Mouse (Mus musculus) cortical plate, adult 2 months (tissue): Measurements from ENCODE around the gene Klf9.

ENCODE experiments used
- CTCF ChIP-seq: fragments of 200-500 bp; IDR thresholded peaks from 2 replicates; pipeline ENCODE4 v1.5.1; 2011; ENCODE audit warnings: mild to moderate bottlenecking, control low read depth, low read length; ENCODE audit not compliant: insufficient read depth; ENCODE audit errors: extremely low read depth
- POLR2A ChIP-seq: fragments of 200-500 bp; IDR thresholded peaks from 2 replicates; pipeline ENCODE4 v1.6.1; 2011; ENCODE audit warnings: mild to moderate bottlenecking, low read length, control low read depth; ENCODE audit not compliant: insufficient read depth; ENCODE audit errors: extremely low read depth

- TF ChIP-seq POLR2A (no peak), CTCF (no peak)
Observed at GRCm38 (mm10) chr19:23178533-23178932, 37.5 kb downstream of the Klf9 start.
